Mouse (Mus musculus) spleen, postnatal 4 days (tissue): ENCODE data around the gene Efcab2.

Source experiments
- DNase-seq, 2 experiments: peaks; one replicate each; pipeline ENCODE4 v3.0.0; 2022; ENCODE audit warnings: low spot score in 2 of 2

The Efcab2 gene

GRCm38 (mm10) chr1:178483854-178484253 is 78.0 kb downstream of the Efcab2 start:
- DNase-seq, result no peak

GRCm38 (mm10) chr1:178485138-178485867 is 79.4 kb downstream of the Efcab2 start:
- DNase-seq, result no peak

- no peak for DNase-seq
Observed at GRCm38 (mm10) chr1:178485868-178486220, 80.0 kb downstream of the Efcab2 start.

- DNase-seq, result no peak
Observed at GRCm38 (mm10) chr1:178486828-178487227, 80.9 kb downstream of the Efcab2 start.

GRCm38 (mm10) chr1:178489127-178489526 is 83.2 kb downstream of the Efcab2 start:
- peak in 1 of 2 experiments; percentile 56 for DNase-seq

- DNase-seq, result no peak
Observed at GRCm38 (mm10) chr1:178491733-178492132, 85.8 kb downstream of the Efcab2 start.

GRCm38 (mm10) chr1:178492493-178492892 is 86.6 kb downstream of the Efcab2 start:
- DNase-seq, result no peak

- no peak for DNase-seq
Observed at GRCm38 (mm10) chr1:178496186-178496585, 90.3 kb downstream of the Efcab2 start.

GRCm38 (mm10) chr1:178496841-178497240 is 91.0 kb downstream of the Efcab2 start:
- DNase-seq, result peak; percentile 38 to 78

- DNase-seq, result peak in 1 of 2 experiments; percentile 49
Observed at GRCm38 (mm10) chr1:178506938-178507337, 101.1 kb downstream of the Efcab2 start.

- DNase-seq, result no peak
Observed at GRCm38 (mm10) chr1:178512323-178513031, 106.6 kb downstream of the Efcab2 start.

GRCm38 (mm10) chr1:178513954-178514353 is 108.1 kb downstream of the Efcab2 start:
- no peak for DNase-seq

GRCm38 (mm10) chr1:178515839-178516238 is 110.0 kb downstream of the Efcab2 start:
- no peak for DNase-seq

GRCm38 (mm10) chr1:178522389-178522788 is 116.5 kb downstream of the Efcab2 start:
- no peak for DNase-seq

GRCm38 (mm10) chr1:178523152-178523551 is 117.3 kb downstream of the Efcab2 start:
- no peak for DNase-seq

GRCm38 (mm10) chr1:178527185-178527546 is 121.3 kb downstream of the Efcab2 start:
- DNase-seq, result peak; percentile 52 to 77

- peak in 1 of 2 experiments; percentile 64 for DNase-seq
Observed at GRCm38 (mm10) chr1:178527547-178528361, 121.9 kb downstream of the Efcab2 start.

- DNase-seq, result peak in 1 of 2 experiments; percentile 65
Observed at GRCm38 (mm10) chr1:178528431-178529351, 122.8 kb downstream of the Efcab2 start, which contains the start of gene Kif26b. Kif26b (plus strand) TSS chr1:178529125.

GRCm38 (mm10) chr1:178529512-178530300 is 123.8 kb downstream of the Efcab2 start:
- DNase-seq, result no peak
